Mouse (Mus musculus) left cerebral cortex, postnatal 4 days (tissue): ENCODE measurements around the gene Arl6ip5. TPM values are rescaled to one million over a fixed set of nuclear protein-coding genes. Genes with fewer than 3 reads are reported as not detected.
"Not testable (repeated sequence)": the region's sequence is repeated elsewhere in the genome, so short reads cannot be mapped to it uniquely, and the experiment has no call there.

Experiments
- DNase-seq: peaks from one replicate; pipeline ENCODE4 v3.0.0-alpha.2; 2022
- intact Hi-C: fragments of 180-260 bp; cut with DNase I; formaldehyde crosslinking; loops from one replicate; pipeline ENCODE4 v1.15.1; 2025
- total RNA-seq, 2 experiments: library from RNA; stranded (reverse); gene quantifications; 2 replicates each; pipeline ENCODE4 v1.2.3; 2021

Arl6ip5 gene
- total RNA-seq, 2 experiments from 2014 or later = 150 to 152 TPM

GRCm38 (mm10) chr6:97222931-97223467 is 12.5 kb downstream of the Arl6ip5 start:
- intact Hi-C loops = no loop called here
- no peak for DNase-seq

DNA sequence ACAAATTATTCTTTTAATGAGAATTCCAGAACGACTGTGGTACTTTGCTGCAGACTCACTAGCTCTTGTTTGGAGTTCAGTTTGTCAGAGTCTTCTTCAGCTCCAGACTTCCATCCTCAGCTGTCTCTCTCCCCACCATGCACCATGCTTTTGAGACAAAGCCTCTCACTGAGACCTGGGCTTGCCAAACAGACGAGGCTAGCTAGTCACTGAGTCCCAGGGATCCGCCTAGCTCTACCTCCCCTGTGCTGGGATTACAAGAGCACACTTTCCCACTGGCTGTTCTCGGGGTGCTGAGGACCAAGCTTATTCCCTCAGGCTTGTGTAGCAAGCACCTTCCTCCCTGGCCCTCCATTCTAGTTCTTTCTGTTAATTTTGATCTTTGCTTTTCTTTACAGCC is 13.1 kb downstream of the Arl6ip5 start:
- intact Hi-C loops = no loop called here
- no peak for DNase-seq

DNA sequence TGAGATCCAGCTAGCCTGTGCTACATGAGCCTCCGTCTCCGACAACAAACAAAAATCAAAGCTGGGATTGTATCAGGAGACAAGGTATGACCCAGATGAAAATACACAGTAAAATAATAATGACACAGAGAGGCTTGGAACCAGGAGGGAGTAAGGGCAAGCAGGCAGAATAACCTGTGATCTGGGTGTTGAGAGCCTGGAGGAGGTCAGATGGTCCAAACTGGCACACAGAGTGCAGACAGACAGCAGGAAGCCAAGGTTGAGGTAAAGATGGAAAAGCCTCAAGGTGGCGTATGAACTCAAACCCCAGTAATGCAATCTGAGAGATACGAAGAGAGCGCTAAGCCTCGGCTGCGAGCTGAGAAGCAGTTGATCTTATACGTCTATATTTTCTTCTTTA is 14.0 kb downstream of the Arl6ip5 start:
- intact Hi-C loops = no loop called here
- no peak for DNase-seq

- DNase-seq = no peak
- intact Hi-C loops = no loop called here
These were observed 15.6 kb downstream of the Arl6ip5 start for GRCm38 (mm10) chr6:97226083-97226491.

GRCm38 (mm10) chr6:97227067-97227847 is 16.8 kb downstream of the Arl6ip5 start:
- no peak for DNase-seq
- intact Hi-C loops = no loop called here

DNA sequence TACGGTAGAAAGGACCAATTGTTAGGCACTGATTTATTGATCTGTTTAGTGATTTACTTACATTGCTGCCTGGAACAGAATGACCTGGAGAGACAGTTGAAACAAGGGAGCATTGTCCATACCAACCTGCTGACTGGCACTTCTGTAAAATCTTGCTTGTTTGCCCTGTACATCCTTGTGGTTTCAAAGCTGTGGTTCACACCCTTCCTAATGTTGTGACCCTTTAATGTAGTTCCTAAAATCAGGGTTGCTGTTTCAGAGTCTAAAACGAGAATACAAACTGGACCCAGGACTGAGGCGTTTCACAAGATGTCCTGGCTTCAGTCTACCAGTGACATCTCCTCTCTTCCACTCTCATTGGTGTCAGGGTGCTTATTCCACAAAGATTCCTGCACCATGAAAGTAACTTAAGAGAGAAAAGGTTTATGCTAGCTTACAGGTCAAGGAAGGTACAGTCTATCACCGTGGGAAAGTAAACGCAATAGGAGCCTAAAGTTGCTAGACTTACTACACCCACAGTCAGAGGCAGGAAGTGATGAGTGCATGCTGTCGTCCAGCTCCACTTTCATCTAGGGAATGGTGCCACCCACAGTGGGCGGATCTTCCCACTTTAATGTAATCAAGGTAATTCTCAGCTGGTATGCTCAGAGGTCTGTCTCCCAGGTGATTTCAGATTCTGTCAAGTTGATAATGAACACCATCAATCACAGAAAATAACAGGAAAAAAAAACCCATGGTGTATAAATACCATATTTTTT is 24.6 kb downstream of the Arl6ip5 start:
- intact Hi-C loops = no loop called here
- DNase-seq = no peak

- no peak for DNase-seq
- intact Hi-C loops = no loop called here
These were observed 25.6 kb downstream of the Arl6ip5 start for GRCm38 (mm10) chr6:97236088-97236487.

- intact Hi-C loops = no loop called here
- no peak for DNase-seq
These were observed 28.9 kb downstream of the Arl6ip5 start for GRCm38 (mm10) chr6:97239360-97239759.

DNA sequence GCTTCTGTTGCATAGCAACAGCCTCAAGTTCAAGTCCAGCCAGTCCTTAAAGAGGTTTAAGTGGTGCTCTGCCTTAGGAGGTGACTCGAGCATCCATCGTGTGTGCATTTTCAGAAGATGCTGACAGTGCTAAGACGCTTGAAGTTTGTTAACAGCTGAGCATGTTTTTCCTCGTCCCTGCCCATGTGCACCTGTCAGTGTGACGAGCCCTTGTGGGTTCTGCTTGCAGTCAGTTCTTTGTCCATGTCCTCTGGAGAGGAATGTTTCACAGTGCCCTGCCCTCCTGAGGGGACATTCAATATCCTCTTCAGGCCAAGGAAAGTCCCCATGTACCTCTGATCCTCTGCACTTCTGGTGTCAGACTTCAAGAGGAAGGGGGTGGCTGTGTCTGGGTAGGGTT is 29.6 kb downstream of the Arl6ip5 start:
- intact Hi-C loops = no loop called here
- no peak for DNase-seq

GRCm38 (mm10) chr6:97242522-97242921 is 32.0 kb downstream of the Arl6ip5 start:
- intact Hi-C loops = no loop called here
- DNase-seq = no peak

DNA sequence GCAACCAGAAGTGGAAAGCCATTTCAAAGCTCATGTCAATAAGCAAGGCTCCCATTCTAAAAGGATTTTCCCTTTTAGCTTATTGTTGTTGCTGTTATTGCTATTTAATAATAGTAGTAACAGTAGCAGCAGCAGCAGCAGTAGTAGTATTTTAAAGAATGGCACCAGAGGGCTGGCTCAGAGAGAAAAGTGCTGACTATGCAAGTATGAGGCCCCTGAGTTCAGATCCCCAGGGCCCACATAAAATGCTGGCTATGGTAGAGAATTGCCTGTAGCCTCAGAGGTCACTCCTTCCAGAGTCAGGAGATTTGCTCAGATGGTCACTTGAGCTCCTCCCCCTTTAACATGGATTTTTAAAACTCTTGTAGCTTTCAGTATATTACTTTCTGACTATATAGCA is 34.7 kb downstream of the Arl6ip5 start:
- intact Hi-C loops = no loop called here
- DNase-seq = no peak

GRCm38 (mm10) chr6:97250966-97251365 is 40.5 kb downstream of the Arl6ip5 start:
- intact Hi-C loops = no loop called here
- peak; percentile 50 for DNase-seq

- intact Hi-C loops = no loop called here
- no peak for DNase-seq
These were observed 41.6 kb downstream of the Arl6ip5 start for GRCm38 (mm10) chr6:97252086-97252485.

DNA sequence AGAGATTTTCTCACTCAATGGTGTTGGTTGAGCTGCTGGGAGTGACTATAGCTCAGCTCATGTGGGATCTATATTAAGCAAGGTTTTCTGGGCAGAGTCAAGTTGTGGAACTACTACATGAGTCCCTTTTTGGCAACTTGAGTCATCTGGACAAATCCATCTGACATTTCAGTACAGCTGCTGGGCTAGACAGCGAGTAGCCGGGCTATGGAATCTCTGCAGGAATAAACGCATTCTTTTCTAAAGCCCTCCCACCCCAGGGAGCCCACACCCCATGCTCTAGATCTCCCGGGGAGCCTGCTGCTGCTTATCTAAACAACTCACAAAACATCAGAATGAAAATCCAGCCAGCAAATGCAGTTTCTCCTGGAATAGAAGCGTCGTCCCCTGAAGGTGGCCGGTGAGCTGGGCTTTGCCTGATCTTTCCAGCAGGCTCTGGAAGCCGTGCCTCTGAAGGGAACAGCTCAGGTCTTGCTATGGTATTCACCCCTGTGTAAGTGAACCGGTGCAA is 42.3 kb downstream of the Arl6ip5 start, which contains the start of gene Lmod3:
Gene Lmod3, minus strand, starts transcription at position 49 of the 511 bp plus-strand sequence.
- intact Hi-C loops = no loop called here
- no peak for DNase-seq

DNA sequence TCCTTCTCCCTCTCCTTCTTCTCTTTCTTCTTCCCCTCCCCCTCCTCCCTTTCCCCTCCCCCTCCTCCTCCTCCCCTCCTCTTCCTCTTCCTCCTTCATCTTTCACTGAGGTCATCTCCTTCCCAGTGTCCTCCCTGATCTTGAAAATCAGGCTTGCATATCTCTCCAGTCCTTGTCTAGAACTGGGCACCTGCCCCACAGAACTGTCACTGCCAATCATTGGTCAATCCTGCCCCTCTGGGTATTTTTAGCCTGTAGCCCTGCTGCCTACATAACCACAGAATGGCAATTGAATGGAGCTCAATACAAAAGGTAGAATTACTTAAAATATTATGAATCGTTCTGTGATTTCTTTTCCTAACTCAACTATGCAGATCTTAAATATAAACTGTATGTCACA is 48.0 kb downstream of the Arl6ip5 start:
- intact Hi-C loops = no loop called here
- DNase-seq = no peak

GRCm38 (mm10) chr6:97259926-97260325 is 49.4 kb downstream of the Arl6ip5 start:
- DNase-seq, intact Hi-C loops: not testable (repeated sequence)

DNA sequence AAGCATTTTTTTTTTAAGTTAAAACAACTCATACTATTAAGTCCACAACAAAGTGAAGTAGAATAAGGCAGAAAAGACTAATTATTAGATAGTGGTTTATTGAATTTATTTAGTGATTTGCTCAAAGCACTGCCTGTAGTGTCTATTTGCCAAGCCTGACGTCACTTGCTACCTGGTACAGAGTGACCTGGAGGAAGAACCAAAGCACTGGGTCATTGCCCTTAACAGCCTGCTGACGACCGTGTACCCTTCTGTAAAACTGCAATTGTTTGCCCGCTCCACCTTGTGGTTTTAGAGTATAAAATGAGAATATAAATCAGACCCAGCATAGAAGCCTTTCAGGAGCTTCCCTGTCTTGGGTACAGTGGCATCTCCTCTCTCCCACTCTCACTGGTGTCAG is 51.7 kb downstream of the Arl6ip5 start:
- DNase-seq = no peak
- intact Hi-C loops = no loop called here

- intact Hi-C loops, DNase-seq: not testable (repeated sequence)
These were observed 53.3 kb downstream of the Arl6ip5 start for GRCm38 (mm10) chr6:97263750-97264149.

- intact Hi-C loops = no loop called here
These were observed 54.8 kb downstream of the Arl6ip5 start for GRCm38 (mm10) chr6:97265240-97265639.

GRCm38 (mm10) chr6:97265705-97266104 is 55.2 kb downstream of the Arl6ip5 start:
- no peak for DNase-seq
- intact Hi-C loops = no loop called here

More at GRCm38 (mm10) chr6:97265240-97265639, 54.8 kb downstream of the Arl6ip5 start:
- DNase-seq = no peak

DNA sequence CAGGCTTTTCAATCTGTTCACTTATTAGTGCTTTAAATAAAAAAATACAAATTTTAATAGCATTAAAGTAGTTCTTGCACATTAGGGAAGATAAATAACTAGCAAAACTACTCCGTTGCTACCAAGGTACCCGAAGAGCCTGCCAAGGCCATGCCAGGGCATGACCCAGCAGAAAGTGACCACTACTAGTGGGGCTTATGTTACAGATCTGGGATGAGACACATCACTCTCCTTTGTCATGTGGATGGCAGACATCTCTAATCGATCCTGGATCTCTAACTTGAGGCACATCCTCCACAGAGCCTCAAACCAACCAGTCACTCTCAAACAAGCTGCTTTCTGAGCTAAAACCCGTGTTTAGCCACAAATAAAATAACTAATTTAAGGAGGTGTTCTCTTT is 56.2 kb downstream of the Arl6ip5 start:
- intact Hi-C loops = no loop called here
- DNase-seq = no peak
